Mouse (Mus musculus): ENCODE data around the gene Maz. TPM values are rescaled to one million over a fixed set of nuclear protein-coding genes. Genes with fewer than 3 reads are reported as not detected.

The Maz gene
- polyA plus RNA-seq, 1 experiment from 2014 or later, result 61.9 TPM

DNA sequence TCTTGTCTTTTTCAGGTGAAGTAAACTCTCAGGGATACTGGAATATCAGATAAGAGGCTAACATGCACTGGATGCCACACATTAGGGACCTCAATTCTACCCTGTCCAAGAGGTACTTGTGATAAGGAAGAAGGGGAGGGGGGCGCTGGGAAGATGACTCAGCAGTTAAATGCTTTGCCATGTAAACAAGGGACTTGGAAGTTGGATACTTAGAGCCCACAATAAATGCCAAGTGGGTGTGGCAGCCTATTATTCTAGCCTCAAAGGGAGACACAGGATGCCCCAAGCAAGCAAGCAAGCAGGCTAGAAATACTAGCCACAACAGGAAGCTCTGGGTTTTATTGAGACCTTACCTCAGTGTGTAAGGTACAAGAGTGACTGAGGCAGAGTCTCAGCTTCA is 4.4 kb upstream of the Maz start:
- WGBS, result 82% methylated on average over 1 of the region's 1 CpGs
- DNase-seq (ENCODE audit: low spot score) (no peak), ATAC-seq (replicated peaks; ENCODE audit: low FRiP score, low TSS enrichment, low read depth) (no peak)
- no peak overlapping the region for H3K4me2 ChIP-seq (ENCODE audit: low read length)
- H3K9ac ChIP-seq (ENCODE audit: low read length), result no peak overlapping the region
- peaks cover 7% of the 10 kb centered on the region for H3K4me1 ChIP-seq (replicated peaks; ENCODE audit: control insufficient read depth, insufficient read depth, low read length)
- no peak overlapping the region for H3K4me3 ChIP-seq (ENCODE audit: low read depth, low read length)
- no peaks in the 10 kb centered on the region for H3K27me3 ChIP-seq (replicated peaks; ENCODE audit: control insufficient read depth, insufficient read depth, low read length)
- H3K9me3 ChIP-seq (ENCODE audit: control insufficient read depth, low read length), result no peaks in the 10 kb centered on the region
- peaks cover 79% of the 10 kb centered on the region for H3K36me3 ChIP-seq (ENCODE audit: control insufficient read depth, insufficient read depth, low read length)
- H3K27ac ChIP-seq (ENCODE audit: low read depth), result no peak overlapping the region

DNA sequence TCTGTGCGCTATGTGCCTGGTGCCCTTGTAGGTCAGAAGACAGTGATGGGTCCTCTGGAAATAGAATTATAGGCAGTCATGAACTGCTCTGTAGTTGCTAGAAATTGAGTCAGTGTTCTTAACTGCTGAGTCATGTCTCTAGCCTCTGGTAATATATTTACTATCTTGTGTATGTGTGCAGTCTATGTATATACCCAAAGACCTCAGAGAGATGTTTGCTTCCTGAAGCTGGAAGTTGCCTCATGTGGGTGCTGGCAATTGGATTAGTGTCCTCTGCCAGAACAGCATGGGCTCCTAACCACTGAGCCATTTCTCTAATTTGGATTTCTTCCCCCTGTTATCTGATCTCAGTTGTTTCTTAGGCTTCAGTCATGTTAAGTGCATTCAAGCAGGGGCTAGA is 3.3 kb upstream of the Maz start:
- H3K4me3 ChIP-seq (ENCODE audit: low read depth, low read length), result no peak overlapping the region
- no peak overlapping the region for H3K4me2 ChIP-seq (ENCODE audit: low read length)
- H3K9ac ChIP-seq (ENCODE audit: low read length), result no peak overlapping the region
- no peak for ATAC-seq (replicated peaks; ENCODE audit: low FRiP score, low TSS enrichment, low read depth)
- peaks cover 7% of the 10 kb centered on the region for H3K4me1 ChIP-seq (replicated peaks; ENCODE audit: control insufficient read depth, insufficient read depth, low read length)
- H3K27ac ChIP-seq (ENCODE audit: low read depth), result no peak overlapping the region
- peaks cover 72% of the 10 kb centered on the region for H3K36me3 ChIP-seq (ENCODE audit: control insufficient read depth, insufficient read depth, low read length)
- no peaks in the 10 kb centered on the region for H3K27me3 ChIP-seq (replicated peaks; ENCODE audit: control insufficient read depth, insufficient read depth, low read length)
- WGBS, result 96% methylated on average over 1 of the region's 1 CpGs
- no peaks in the 10 kb centered on the region for H3K9me3 ChIP-seq (ENCODE audit: control insufficient read depth, low read length)
- DNase-seq (ENCODE audit: low spot score), result no peak

DNA sequence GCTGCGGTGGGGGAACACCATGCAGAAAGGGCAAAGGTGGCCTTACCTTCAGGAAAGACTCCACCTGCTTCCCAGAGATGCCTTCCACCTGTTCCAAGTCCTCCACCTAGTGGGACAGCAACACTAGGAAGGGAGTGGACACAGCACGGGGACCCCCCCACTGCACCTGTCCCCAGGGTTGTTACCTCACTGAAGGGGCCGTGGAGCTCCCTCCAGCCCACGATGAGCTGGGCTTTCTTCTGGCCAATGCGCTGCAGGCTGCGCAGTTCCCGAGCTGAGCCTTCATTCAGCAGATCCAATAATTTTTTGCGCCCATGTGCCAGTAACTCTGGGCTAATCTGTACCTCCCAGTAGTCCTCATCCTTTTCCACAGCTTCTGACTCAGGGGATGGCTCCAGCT is 1.0 kb upstream of the Maz start:
- Histone ChIP-seq H3K9ac (ENCODE audit: low read length) (peak overlapping the region; percentile 48), H3K27ac (ENCODE audit: low read depth) (peak overlapping the region; percentile 98), H3K9me3 (ENCODE audit: control insufficient read depth, low read length) (no peaks in the 10 kb centered on the region), H3K4me2 (ENCODE audit: low read length) (peak overlapping the region; percentile 68), H3K4me1 (replicated peaks; ENCODE audit: control insufficient read depth, insufficient read depth, low read length) (peaks cover 24% of the 10 kb centered on the region), H3K27me3 (replicated peaks; ENCODE audit: control insufficient read depth, insufficient read depth, low read length) (no peaks in the 10 kb centered on the region), H3K36me3 (ENCODE audit: control insufficient read depth, insufficient read depth, low read length) (peaks cover 65% of the 10 kb centered on the region), H3K4me3 (ENCODE audit: low read depth, low read length) (peak overlapping the region; percentile 91)
- DNase-seq (ENCODE audit: low spot score), result no peak
- ATAC-seq (replicated peaks; ENCODE audit: low FRiP score, low TSS enrichment, low read depth), result no peak
- WGBS, result 57% methylated on average over 8 of the region's 8 CpGs

DNA sequence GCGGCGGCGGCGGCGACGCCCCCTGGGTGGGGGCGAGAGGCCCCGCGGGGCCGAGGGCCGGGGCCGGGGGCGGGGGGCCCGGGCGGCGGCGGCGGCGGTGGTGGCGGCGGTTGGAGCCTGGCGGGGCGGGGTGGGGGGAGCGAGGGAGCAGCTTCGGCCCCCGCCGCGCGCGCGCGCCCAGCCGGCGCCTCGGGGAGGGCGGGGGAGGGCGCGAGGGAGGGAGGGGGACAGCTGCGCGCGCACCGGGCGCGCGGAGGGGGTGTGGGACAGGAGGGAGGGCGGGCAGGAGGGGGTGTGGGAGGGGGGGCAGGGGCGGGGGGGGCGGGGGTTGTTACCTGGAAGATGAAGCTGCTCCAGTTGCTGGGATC is 237 bp downstream of the Maz start:
- Histone ChIP-seq H3K4me3 (ENCODE audit: low read depth, low read length) (peak overlapping the region; percentile 91), H3K27ac (ENCODE audit: low read depth) (peak overlapping the region; percentile 98), H3K27me3 (replicated peaks; ENCODE audit: control insufficient read depth, insufficient read depth, low read length) (no peaks in the 10 kb centered on the region), H3K9me3 (ENCODE audit: control insufficient read depth, low read length) (no peaks in the 10 kb centered on the region), H3K36me3 (ENCODE audit: control insufficient read depth, insufficient read depth, low read length) (peaks cover 64% of the 10 kb centered on the region), H3K9ac (ENCODE audit: low read length) (peak overlapping the region; percentile 98), H3K4me2 (ENCODE audit: low read length) (peak overlapping the region; percentile 99), H3K4me1 (replicated peaks; ENCODE audit: control insufficient read depth, insufficient read depth, low read length) (peaks cover 33% of the 10 kb centered on the region)
- WGBS, result 23% methylated on average over 3 of the region's 48 CpGs
- DNase-seq (ENCODE audit: low spot score) (no peak), ATAC-seq (replicated peaks; ENCODE audit: low FRiP score, low TSS enrichment, low read depth) (no peak)

DNA sequence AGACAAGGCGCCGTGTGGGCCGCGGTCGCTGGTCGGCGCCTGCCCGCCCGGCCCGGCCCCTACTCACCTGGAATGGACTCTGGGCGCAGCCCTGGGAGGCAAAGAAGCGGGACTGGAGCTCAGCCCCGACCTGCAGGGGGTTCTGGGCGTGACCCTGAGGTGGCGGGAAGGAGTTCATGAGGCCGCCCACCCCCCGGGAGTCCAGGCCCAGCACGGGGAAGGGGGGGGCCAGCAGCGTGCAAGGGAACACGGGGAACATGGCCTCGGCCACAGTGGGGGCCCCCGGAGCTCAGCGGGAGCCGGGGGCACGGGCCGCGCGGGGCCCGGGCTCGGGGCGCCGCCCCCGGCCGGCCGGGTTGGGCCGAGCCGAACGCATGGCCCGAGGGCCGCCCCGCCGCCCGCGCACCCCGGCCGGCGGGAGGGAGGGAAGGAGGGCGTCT is 656 bp downstream of the Maz start:
- peak; percentile 44 for ATAC-seq (replicated peaks; ENCODE audit: low FRiP score, low TSS enrichment, low read depth)
- Histone ChIP-seq H3K27me3 (replicated peaks; ENCODE audit: control insufficient read depth, insufficient read depth, low read length) (no peaks in the 10 kb centered on the region), H3K9ac (ENCODE audit: low read length) (peak overlapping the region; percentile 98), H3K36me3 (ENCODE audit: control insufficient read depth, insufficient read depth, low read length) (peaks cover 60% of the 10 kb centered on the region), H3K4me1 (replicated peaks; ENCODE audit: control insufficient read depth, insufficient read depth, low read length) (peaks cover 37% of the 10 kb centered on the region), H3K4me3 (ENCODE audit: low read depth, low read length) (peak overlapping the region; percentile 91), H3K4me2 (ENCODE audit: low read length) (peak overlapping the region; percentile 99), H3K27ac (ENCODE audit: low read depth) (peak overlapping the region; percentile 98), H3K9me3 (ENCODE audit: control insufficient read depth, low read length) (no peaks in the 10 kb centered on the region)
- peak; percentile 88 for DNase-seq (ENCODE audit: low spot score)
- under 1% methylated on average over 24 of the region's 48 CpGs for WGBS

DNA sequence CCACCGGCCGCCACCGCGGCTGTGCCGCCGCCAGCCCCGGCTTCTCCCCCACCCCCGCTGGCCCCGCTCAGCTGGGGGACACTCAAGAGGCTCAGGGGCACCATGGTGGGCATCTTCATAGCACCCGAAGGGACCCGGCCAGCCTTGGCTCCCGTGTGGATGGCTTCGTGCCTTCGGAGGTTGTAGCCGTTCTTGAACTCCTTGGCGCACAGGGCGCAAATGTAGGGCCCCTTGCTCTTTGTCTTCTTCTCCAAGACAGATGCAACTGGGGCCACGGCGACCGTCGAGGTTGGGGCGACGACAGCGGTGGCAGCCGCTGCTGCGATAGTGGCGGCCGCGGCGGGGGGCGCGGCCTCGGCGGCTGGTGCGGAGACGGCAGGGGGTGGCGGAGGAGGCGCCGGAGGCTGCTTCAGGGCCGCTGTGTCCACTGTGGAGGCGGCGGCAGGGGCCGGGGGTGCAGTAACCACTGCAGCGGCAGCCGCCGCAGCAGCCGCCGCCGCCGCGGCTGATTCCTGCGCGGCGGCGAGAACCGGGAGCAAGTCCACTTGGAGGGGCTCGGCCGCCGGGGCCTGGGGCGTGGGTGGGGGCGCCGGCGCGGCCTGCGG is 1.2 kb downstream of the Maz start:
- DNase-seq (ENCODE audit: low spot score), result peak; percentile 78
- peak overlapping the region; percentile 91 for H3K4me3 ChIP-seq (ENCODE audit: low read depth, low read length)
- peak overlapping the region; percentile 98 for H3K27ac ChIP-seq (ENCODE audit: low read depth)
- H3K4me2 ChIP-seq (ENCODE audit: low read length), result peak overlapping the region; percentile 99
- H3K36me3 ChIP-seq (ENCODE audit: control insufficient read depth, insufficient read depth, low read length), result peaks cover 54% of the 10 kb centered on the region
- H3K4me1 ChIP-seq (replicated peaks; ENCODE audit: control insufficient read depth, insufficient read depth, low read length), result peaks cover 37% of the 10 kb centered on the region
- no peak for ATAC-seq (replicated peaks; ENCODE audit: low FRiP score, low TSS enrichment, low read depth)
- H3K9ac ChIP-seq (ENCODE audit: low read length), result peak overlapping the region; percentile 98
- no peaks in the 10 kb centered on the region for H3K27me3 ChIP-seq (replicated peaks; ENCODE audit: control insufficient read depth, insufficient read depth, low read length)
- WGBS, result under 1% methylated on average over 62 of the region's 65 CpGs
- H3K9me3 ChIP-seq (ENCODE audit: control insufficient read depth, low read length), result no peaks in the 10 kb centered on the region

DNA sequence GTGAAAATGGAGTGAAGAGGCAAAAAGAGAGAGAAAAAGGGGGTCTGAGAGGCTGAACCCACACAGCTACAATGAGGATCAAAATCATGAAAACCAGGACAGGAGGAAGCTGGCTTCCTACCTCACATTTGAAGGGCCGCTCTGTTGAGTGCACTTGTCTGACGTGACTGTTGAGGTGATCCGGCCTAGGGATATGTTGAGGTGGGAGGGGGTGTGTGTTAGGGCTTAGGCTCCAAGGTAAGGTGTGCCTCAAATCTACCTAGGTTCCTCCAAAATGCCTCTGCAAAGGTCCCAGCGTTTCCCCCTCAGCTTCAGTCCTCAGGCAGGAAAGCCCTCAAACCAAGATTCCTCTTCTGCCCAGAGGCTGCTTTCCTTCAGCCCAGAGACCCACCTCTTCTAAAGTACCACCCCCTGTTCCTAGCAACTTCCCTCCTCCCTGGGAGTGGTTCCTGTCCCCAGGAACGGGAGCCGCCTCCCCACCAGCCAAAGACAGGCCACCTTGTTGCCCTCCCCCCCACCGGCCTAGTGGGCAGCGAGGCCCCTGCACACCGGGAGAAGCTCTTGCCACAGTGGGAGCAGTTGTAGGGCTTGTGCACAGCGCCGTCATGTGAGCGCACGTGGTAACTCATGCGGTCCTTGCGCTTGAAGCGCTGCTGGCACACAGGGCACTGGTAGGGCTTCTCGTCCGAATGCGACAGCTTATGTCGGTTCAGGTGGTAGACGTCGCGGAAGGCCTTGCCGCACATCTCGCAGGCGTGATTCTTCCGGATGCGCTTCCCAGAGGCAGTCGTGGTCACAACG is 1.9 kb downstream of the Maz start:
- ATAC-seq (replicated peaks; ENCODE audit: low FRiP score, low TSS enrichment, low read depth) (peak; percentile 7; the same call in 1 of the 2 replicates), DNase-seq (ENCODE audit: low spot score) (peak; percentile 86)
- peak overlapping the region; percentile 99 for H3K4me2 ChIP-seq (ENCODE audit: low read length)
- H3K27ac ChIP-seq (ENCODE audit: low read depth), result peak overlapping the region; percentile 98
- WGBS, result 1% methylated on average over 30 of the region's 30 CpGs
- H3K9ac ChIP-seq (ENCODE audit: low read length), result peak overlapping the region; percentile 98
- peaks cover 41% of the 10 kb centered on the region for H3K4me1 ChIP-seq (replicated peaks; ENCODE audit: control insufficient read depth, insufficient read depth, low read length)
- peaks cover 47% of the 10 kb centered on the region for H3K36me3 ChIP-seq (ENCODE audit: control insufficient read depth, insufficient read depth, low read length)
- no peaks in the 10 kb centered on the region for H3K27me3 ChIP-seq (replicated peaks; ENCODE audit: control insufficient read depth, insufficient read depth, low read length)
- H3K4me3 ChIP-seq (ENCODE audit: low read depth, low read length), result peak overlapping the region; percentile 91
- no peaks in the 10 kb centered on the region for H3K9me3 ChIP-seq (ENCODE audit: control insufficient read depth, low read length)

DNA sequence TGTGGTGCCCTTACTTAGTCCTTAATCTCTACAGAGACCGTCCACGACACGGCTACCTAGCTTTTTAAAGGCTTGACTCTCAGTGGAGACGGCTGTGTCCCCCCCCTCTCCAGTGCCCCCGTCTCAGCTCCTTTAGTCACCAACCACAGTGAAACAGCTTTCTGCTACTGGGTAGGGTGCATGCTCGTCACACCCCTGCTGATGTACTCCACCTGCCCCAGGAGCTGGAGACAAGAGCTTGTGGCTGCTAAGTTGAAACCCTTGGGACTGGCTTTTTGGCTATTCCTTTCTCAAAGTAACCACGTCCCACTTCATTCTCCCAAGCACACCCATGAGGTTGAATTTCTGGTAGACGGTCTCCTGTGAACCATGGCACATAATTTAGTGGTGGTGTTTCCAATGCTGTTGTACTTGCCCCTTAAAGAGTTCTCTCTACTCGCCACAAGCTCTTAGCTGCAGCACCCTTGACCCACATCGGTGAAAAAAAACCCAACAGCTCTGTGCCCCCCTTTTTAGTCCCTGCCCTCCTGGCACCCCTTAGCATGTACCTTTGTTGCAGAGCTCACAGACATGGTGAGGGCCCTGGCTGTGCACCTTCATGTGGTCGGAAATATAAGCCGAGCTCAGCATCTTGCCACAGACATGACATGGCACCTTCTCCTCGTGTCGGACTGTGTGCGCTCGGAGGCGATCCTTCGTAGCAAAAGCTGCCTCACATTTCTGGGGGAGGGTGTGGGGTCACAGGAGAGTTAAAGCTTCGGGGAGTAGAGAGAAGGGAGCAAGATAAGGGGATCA is 2.7 kb downstream of the Maz start:
- 22% methylated on average over 19 of the region's 19 CpGs for WGBS
- Histone ChIP-seq H3K36me3 (ENCODE audit: control insufficient read depth, insufficient read depth, low read length) (peaks cover 39% of the 10 kb centered on the region), H3K9ac (ENCODE audit: low read length) (peak overlapping the region; percentile 98), H3K27ac (ENCODE audit: low read depth) (peak overlapping the region; percentile 98), H3K4me3 (ENCODE audit: low read depth, low read length) (peak overlapping the region; percentile 91), H3K4me1 (replicated peaks; ENCODE audit: control insufficient read depth, insufficient read depth, low read length) (peaks cover 46% of the 10 kb centered on the region), H3K9me3 (ENCODE audit: control insufficient read depth, low read length) (no peaks in the 10 kb centered on the region), H3K27me3 (replicated peaks; ENCODE audit: control insufficient read depth, insufficient read depth, low read length) (no peaks in the 10 kb centered on the region), H3K4me2 (ENCODE audit: low read length) (peak overlapping the region; percentile 99)
- ATAC-seq (replicated peaks; ENCODE audit: low FRiP score, low TSS enrichment, low read depth), result no peak
- DNase-seq (ENCODE audit: low spot score), result peak; percentile 53
